Mouse (Mus musculus) intestine, embryonic 15.5 days (tissue): Measurements from ENCODE around the gene Cmah. TPM values are rescaled to one million over a fixed set of nuclear protein-coding genes. Genes with fewer than 3 reads are reported as not detected.
"Not testable (repeated sequence)": the region's sequence is repeated elsewhere in the genome, so short reads cannot be mapped to it uniquely, and the experiment has no call there.

Experiments used
- ATAC-seq: fragments of 200-750 bp; cut with Nextera tagmentation; 2 replicates; pipeline ENCODE4 v1.8.0; 2017; ENCODE audit warnings: moderate TSS enrichment, moderate library complexity
- H3K27ac ChIP-seq: fragments of 300-500 bp; sonication (generic); 2 replicates; pipeline ENCODE4 v1.5.1; 2015; ENCODE audit warnings: mild to moderate bottlenecking, inconsistent platforms
- H3K27me3 ChIP-seq: fragments of 300-500 bp; sonication (generic); replicated peaks from 2 replicates; pipeline ENCODE4 v1.6.1; 2015; ENCODE audit warnings: inconsistent platforms
- H3K36me3 ChIP-seq: fragments of 300-500 bp; sonication (generic); 2 replicates; pipeline ENCODE4 v1.6.1; 2015; ENCODE audit warnings: inconsistent platforms
- H3K4me1 ChIP-seq: fragments of 300-500 bp; sonication (generic); replicated peaks from 2 replicates; pipeline ENCODE4 v1.6.1; 2015; ENCODE audit warnings: inconsistent platforms
- H3K4me2 ChIP-seq: fragments of 300-500 bp; sonication (generic); replicated peaks from 2 replicates; pipeline ENCODE4 v1.6.1; 2015; ENCODE audit warnings: mild to moderate bottlenecking, inconsistent platforms
- H3K4me3 ChIP-seq: fragments of 300-500 bp; sonication (generic); replicated peaks from 2 replicates; pipeline ENCODE4 v1.5.1; 2015; ENCODE audit warnings: inconsistent platforms
- H3K9ac ChIP-seq: fragments of 300-500 bp; sonication (generic); 2 replicates; pipeline ENCODE4 v1.6.1; 2015; ENCODE audit warnings: inconsistent platforms
- H3K9me3 ChIP-seq: fragments of 300-500 bp; sonication (generic); 2 replicates; pipeline ENCODE4 v1.6.1; 2016; ENCODE audit warnings: inconsistent platforms
- WGBS: fragments of 180-500 bp; shearing (Covaris S2); methylation state at CpG from one replicate; pipeline ENCODE4 v1.1.7; 2015; 5-methylcytosine and 5-hydroxymethylcytosine counted together
- polyA plus RNA-seq: library from polyadenylated mRNA; unstranded; fragments of >200 nt; fragmentation: Nextera tagmentation; extraction: Ambion mirVana; gene quantifications from 2 replicates; pipeline ENCODE4 v1.2.1, GENCODE M21; 2015

Cmah gene
- polyA plus RNA-seq, 1 experiment from 2014 or later = 0.39 TPM

GRCm38 (mm10) chr13:24397181-24397580, 70.0 kb downstream of the Cmah start:
- 83% methylated on average over 3 of the region's 3 CpGs for WGBS
- no peak overlapping the region for H3K4me2 ChIP-seq
- no peaks in the 10 kb centered on the region for H3K27me3 ChIP-seq
- no peak overlapping the region for H3K4me3 ChIP-seq
- H3K9ac ChIP-seq = no peak overlapping the region
- H3K36me3 ChIP-seq = no peaks in the 10 kb centered on the region
- H3K9me3 ChIP-seq = no peaks in the 10 kb centered on the region
- H3K27ac ChIP-seq = no peak overlapping the region
- ATAC-seq = no peak
- H3K4me1 ChIP-seq = no peaks in the 10 kb centered on the region; the same call in 1 of the 2 replicates

- 70% methylated on average over 3 of the region's 3 CpGs for WGBS
- no peaks in the 10 kb centered on the region for H3K4me1 ChIP-seq
Measured at GRCm38 (mm10) chr13:24398488-24398887, 71.3 kb downstream of the Cmah start.

GRCm38 (mm10) chr13:24401821-24402220, 74.6 kb downstream of the Cmah start:
- H3K27ac ChIP-seq, H3K9ac ChIP-seq, H3K36me3 ChIP-seq, ATAC-seq, H3K4me1 ChIP-seq, H3K4me3 ChIP-seq, H3K9me3 ChIP-seq, H3K27me3 ChIP-seq: not testable (repeated sequence)
- WGBS = 18% methylated on average over 11 of the region's 11 CpGs
- H3K4me2 ChIP-seq = peak overlapping the region; percentile 42

More at GRCm38 (mm10) chr13:24398488-24398887, 71.3 kb downstream of the Cmah start:
- Histone ChIP-seq H3K36me3 (no peaks in the 10 kb centered on the region), H3K4me3 (no peak overlapping the region), H3K27ac (no peak overlapping the region), H3K9me3 (no peaks in the 10 kb centered on the region), H3K27me3 (no peaks in the 10 kb centered on the region), H3K4me2 (no peak overlapping the region), H3K9ac (no peak overlapping the region)
- ATAC-seq = no peak

GRCm38 (mm10) chr13:24403054-24403453, 75.8 kb downstream of the Cmah start:
- H3K9ac ChIP-seq = no peak overlapping the region
- no peak for ATAC-seq
- no peak overlapping the region for H3K4me2 ChIP-seq
- no peak overlapping the region for H3K4me3 ChIP-seq
- H3K9me3 ChIP-seq = no peaks in the 10 kb centered on the region
- H3K27ac ChIP-seq = no peak overlapping the region
- H3K4me1 ChIP-seq = no peaks in the 10 kb centered on the region
- no peaks in the 10 kb centered on the region for H3K36me3 ChIP-seq
- H3K27me3 ChIP-seq = no peaks in the 10 kb centered on the region

- H3K4me1 ChIP-seq = no peaks in the 10 kb centered on the region
- H3K4me3 ChIP-seq = no peak overlapping the region
- H3K27ac ChIP-seq = no peak overlapping the region
- WGBS = 79% methylated on average over 2 of the region's 2 CpGs
- no peaks in the 10 kb centered on the region for H3K27me3 ChIP-seq
- H3K9me3 ChIP-seq = no peaks in the 10 kb centered on the region
- no peaks in the 10 kb centered on the region for H3K36me3 ChIP-seq
- no peak for ATAC-seq
- H3K9ac ChIP-seq = no peak overlapping the region
- H3K4me2 ChIP-seq = no peak overlapping the region
Measured at GRCm38 (mm10) chr13:24406847-24407246, 79.6 kb downstream of the Cmah start.

GRCm38 (mm10) chr13:24414635-24415206, 87.5 kb downstream of the Cmah start:
- H3K4me3 ChIP-seq = no peak overlapping the region
- H3K27me3 ChIP-seq = no peaks in the 10 kb centered on the region
- H3K36me3 ChIP-seq = no peaks in the 10 kb centered on the region
- H3K9me3 ChIP-seq = no peaks in the 10 kb centered on the region
- no peak overlapping the region for H3K4me2 ChIP-seq
- 62% methylated on average over 4 of the region's 4 CpGs for WGBS
- ATAC-seq = no peak
- H3K9ac ChIP-seq = no peak overlapping the region
- H3K27ac ChIP-seq = no peak overlapping the region
- H3K4me1 ChIP-seq = 0 out of 2 replicates have a peak, but pooled peaks cover 6% of the 10 kb centered on the region

GRCm38 (mm10) chr13:24415506-24416206, 88.5 kb downstream of the Cmah start:
- H3K4me2 ChIP-seq = no peak overlapping the region
- no peaks in the 10 kb centered on the region for H3K27me3 ChIP-seq
- no peak overlapping the region for H3K27ac ChIP-seq
- H3K9me3 ChIP-seq = no peaks in the 10 kb centered on the region
- no peaks in the 10 kb centered on the region for H3K36me3 ChIP-seq
- ATAC-seq = no peak
- H3K4me1 ChIP-seq = 0 out of 2 replicates have a peak, but pooled peaks cover 6% of the 10 kb centered on the region
- H3K4me3 ChIP-seq = no peak overlapping the region
- H3K9ac ChIP-seq = no peak overlapping the region
- 60% methylated on average over 13 of the region's 13 CpGs for WGBS

- no peak overlapping the region for H3K4me2 ChIP-seq
- no peak overlapping the region for H3K4me3 ChIP-seq
- H3K9me3 ChIP-seq = no peaks in the 10 kb centered on the region
- H3K27ac ChIP-seq = no peak overlapping the region
- no peaks in the 10 kb centered on the region for H3K36me3 ChIP-seq
- H3K9ac ChIP-seq = no peak overlapping the region
- 0 out of 2 replicates have a peak, but pooled peaks cover 6% of the 10 kb centered on the region for H3K4me1 ChIP-seq
- H3K27me3 ChIP-seq = no peaks in the 10 kb centered on the region
- WGBS = 40% methylated on average over 4 of the region's 4 CpGs
- no peak for ATAC-seq
Measured at GRCm38 (mm10) chr13:24416409-24416808, 89.2 kb downstream of the Cmah start.

GRCm38 (mm10) chr13:24418024-24418423, 90.8 kb downstream of the Cmah start:
- WGBS = 43% methylated on average over 1 of the region's 1 CpGs
- no peaks in the 10 kb centered on the region for H3K36me3 ChIP-seq
- no peak overlapping the region for H3K4me2 ChIP-seq
- H3K27ac ChIP-seq = no peak overlapping the region
- ATAC-seq = no peak
- no peak overlapping the region for H3K4me3 ChIP-seq
- H3K9me3 ChIP-seq = no peaks in the 10 kb centered on the region
- H3K9ac ChIP-seq = no peak overlapping the region
- H3K27me3 ChIP-seq = no peaks in the 10 kb centered on the region
- H3K4me1 ChIP-seq = 0 out of 2 replicates have a peak, but pooled peaks cover 6% of the 10 kb centered on the region

GRCm38 (mm10) chr13:24418814-24419213, 91.6 kb downstream of the Cmah start:
- 0 out of 2 replicates have a peak, but pooled peaks cover 6% of the 10 kb centered on the region for H3K4me1 ChIP-seq
- no peak for ATAC-seq
- H3K27ac ChIP-seq = no peak overlapping the region
- H3K4me2 ChIP-seq = no peak overlapping the region
- no peaks in the 10 kb centered on the region for H3K9me3 ChIP-seq
- H3K27me3 ChIP-seq = no peaks in the 10 kb centered on the region
- WGBS = 74% methylated on average over 4 of the region's 4 CpGs
- no peak overlapping the region for H3K4me3 ChIP-seq
- no peak overlapping the region for H3K9ac ChIP-seq
- H3K36me3 ChIP-seq = no peaks in the 10 kb centered on the region

- H3K27me3 ChIP-seq = no peaks in the 10 kb centered on the region
- H3K9ac ChIP-seq = no peak overlapping the region
- no peaks in the 10 kb centered on the region for H3K36me3 ChIP-seq
- no peak overlapping the region for H3K27ac ChIP-seq
- ATAC-seq = peak; percentile 69; the same call in 1 of the 2 replicates
- 0 out of 2 replicates have a peak, but pooled peaks cover 6% of the 10 kb centered on the region for H3K4me1 ChIP-seq
- H3K4me2 ChIP-seq = no peak overlapping the region
- WGBS = 53% methylated on average over 13 of the region's 13 CpGs
- H3K9me3 ChIP-seq = no peaks in the 10 kb centered on the region
- H3K4me3 ChIP-seq = no peak overlapping the region
Measured at GRCm38 (mm10) chr13:24419560-24420250, 92.5 kb downstream of the Cmah start.

- ATAC-seq = no peak
- H3K4me1 ChIP-seq = 0 out of 2 replicates have a peak, but pooled peaks cover 1% of the 10 kb centered on the region
- WGBS = 51% methylated on average over 3 of the region's 3 CpGs
- no peaks in the 10 kb centered on the region for H3K9me3 ChIP-seq
- no peak overlapping the region for H3K4me2 ChIP-seq
- no peak overlapping the region for H3K27ac ChIP-seq
- H3K36me3 ChIP-seq = no peaks in the 10 kb centered on the region
- no peak overlapping the region for H3K9ac ChIP-seq
- no peak overlapping the region for H3K4me3 ChIP-seq
- no peaks in the 10 kb centered on the region for H3K27me3 ChIP-seq
Measured at GRCm38 (mm10) chr13:24421987-24422386, 94.8 kb downstream of the Cmah start.
